Mouse (Mus musculus) limb, embryonic 15.5 days (tissue): Measurements from ENCODE around the gene Tent5b. TPM values are rescaled to one million over a fixed set of nuclear protein-coding genes. Genes with fewer than 3 reads are reported as not detected.

Experiments
- ATAC-seq: fragments of 200-750 bp; cut with Nextera tagmentation; 2 replicates; pipeline ENCODE4 v1.8.0; 2017; ENCODE audit warnings: low read depth, moderate TSS enrichment; ENCODE audit not compliant: insufficient number of reproducible peaks, low FRiP score, low TSS enrichment
- H3K27ac ChIP-seq: fragments of 300-500 bp; sonication (generic); 2 replicates; pipeline ENCODE4 v1.5.1; 2015; ENCODE audit warnings: moderate library complexity, mild to moderate bottlenecking, inconsistent platforms
- H3K27me3 ChIP-seq: fragments of 300-500 bp; sonication (generic); 2 replicates; pipeline ENCODE4 v1.6.1; 2015; ENCODE audit warnings: inconsistent platforms
- H3K36me3 ChIP-seq: fragments of 300-500 bp; sonication (generic); 2 replicates; pipeline ENCODE4 v1.6.1; 2015; ENCODE audit warnings: inconsistent platforms
- H3K4me1 ChIP-seq: fragments of 300-500 bp; sonication (generic); 2 replicates; pipeline ENCODE4 v1.6.1; 2015; ENCODE audit warnings: inconsistent platforms
- H3K4me2 ChIP-seq: fragments of 300-500 bp; sonication (generic); 2 replicates; pipeline ENCODE4 v1.6.1; 2015; ENCODE audit warnings: mild to moderate bottlenecking, inconsistent platforms
- H3K4me3 ChIP-seq: fragments of 300-500 bp; sonication (generic); 2 replicates; pipeline ENCODE4 v1.5.1; 2015; ENCODE audit warnings: mild to moderate bottlenecking, inconsistent platforms
- H3K9ac ChIP-seq: fragments of 300-500 bp; sonication (generic); 2 replicates; pipeline ENCODE4 v1.6.1; 2015; ENCODE audit warnings: inconsistent platforms
- H3K9me3 ChIP-seq: fragments of 300-500 bp; sonication (generic); 2 replicates; pipeline ENCODE4 v1.6.1; 2016; ENCODE audit warnings: inconsistent platforms
- WGBS: fragments of 180-500 bp; shearing (Covaris S2); methylation state at CpG from one replicate; pipeline ENCODE4 v1.1.7; 2015; 5-methylcytosine and 5-hydroxymethylcytosine counted together
- polyA plus RNA-seq: library from polyadenylated mRNA; unstranded; fragments of >200 nt; fragmentation: Nextera tagmentation; extraction: Ambion mirVana; gene quantifications from 2 replicates; pipeline ENCODE4 v1.2.1, GENCODE M21; 2015

Gene Tent5b
- polyA plus RNA-seq, 1 experiment from 2014 or later, result 11.8 TPM

GRCm38 (mm10) chr4:133493895-133494294 is 14.0 kb downstream of the Tent5b start:
- H3K27me3 ChIP-seq, result peaks cover 41% of the 10 kb centered on the region
- no peak for ATAC-seq
- no peak overlapping the region for H3K9ac ChIP-seq
- no peak overlapping the region for H3K27ac ChIP-seq
- peak overlapping the region; percentile 29 for H3K4me3 ChIP-seq
- no peaks in the 10 kb centered on the region for H3K36me3 ChIP-seq
- H3K4me2 ChIP-seq, result peak overlapping the region; percentile 55
- peaks cover 40% of the 10 kb centered on the region for H3K4me1 ChIP-seq
- WGBS, result 25% methylated on average over 9 of the region's 12 CpGs
- no peaks in the 10 kb centered on the region for H3K9me3 ChIP-seq

- no peak overlapping the region for H3K9ac ChIP-seq
- H3K27ac ChIP-seq, result no peak overlapping the region
- no peaks in the 10 kb centered on the region for H3K9me3 ChIP-seq
- H3K36me3 ChIP-seq, result no peaks in the 10 kb centered on the region
- peak overlapping the region; percentile 55 for H3K4me2 ChIP-seq
- 2% methylated on average over 12 of the region's 12 CpGs for WGBS
- H3K4me1 ChIP-seq, result peaks cover 39% of the 10 kb centered on the region
- peak overlapping the region; percentile 29 for H3K4me3 ChIP-seq
- H3K27me3 ChIP-seq, result peaks cover 47% of the 10 kb centered on the region
- no peak for ATAC-seq
Measured at GRCm38 (mm10) chr4:133494432-133494831, 14.5 kb downstream of the Tent5b start.

- 60% methylated on average over 4 of the region's 4 CpGs for WGBS
- no peaks in the 10 kb centered on the region for H3K9me3 ChIP-seq
- H3K9ac ChIP-seq, result no peak overlapping the region
- peaks cover 34% of the 10 kb centered on the region for H3K4me1 ChIP-seq
- H3K27me3 ChIP-seq, result peaks cover 51% of the 10 kb centered on the region
- H3K4me3 ChIP-seq, result no peak overlapping the region
- ATAC-seq, result no peak
- H3K36me3 ChIP-seq, result no peaks in the 10 kb centered on the region
- no peak overlapping the region for H3K27ac ChIP-seq
- no peak overlapping the region for H3K4me2 ChIP-seq
Measured at GRCm38 (mm10) chr4:133494867-133495266, 14.9 kb downstream of the Tent5b start.

- H3K4me3 ChIP-seq, result no peak overlapping the region
- no peaks in the 10 kb centered on the region for H3K9me3 ChIP-seq
- no peak overlapping the region for H3K9ac ChIP-seq
- no peak for ATAC-seq
- H3K27me3 ChIP-seq, result peaks cover 59% of the 10 kb centered on the region
- peaks cover 34% of the 10 kb centered on the region for H3K4me1 ChIP-seq
- H3K36me3 ChIP-seq, result no peaks in the 10 kb centered on the region
- WGBS, result 30% methylated on average over 7 of the region's 7 CpGs
- no peak overlapping the region for H3K4me2 ChIP-seq
- H3K27ac ChIP-seq, result no peak overlapping the region
Measured at GRCm38 (mm10) chr4:133495711-133496110, 15.8 kb downstream of the Tent5b start.

GRCm38 (mm10) chr4:133496738-133497445 is 17.0 kb downstream of the Tent5b start:
- H3K9ac ChIP-seq, result no peak overlapping the region
- H3K27me3 ChIP-seq, result peaks cover 67% of the 10 kb centered on the region
- WGBS, result 21% methylated on average over 6 of the region's 6 CpGs
- H3K36me3 ChIP-seq, result no peaks in the 10 kb centered on the region
- peak overlapping the region; percentile 65 for H3K4me3 ChIP-seq
- peaks cover 30% of the 10 kb centered on the region for H3K4me1 ChIP-seq
- no peaks in the 10 kb centered on the region for H3K9me3 ChIP-seq
- no peak for ATAC-seq
- H3K27ac ChIP-seq, result no peak overlapping the region
- peak overlapping the region; percentile 99; the same call in 1 of the 2 replicates for H3K4me2 ChIP-seq

GRCm38 (mm10) chr4:133497461-133498159 is 17.7 kb downstream of the Tent5b start:
- peaks cover 67% of the 10 kb centered on the region for H3K27me3 ChIP-seq
- H3K4me2 ChIP-seq, result peak overlapping the region; percentile 99
- no peak for ATAC-seq
- H3K27ac ChIP-seq, result no peak overlapping the region
- no peaks in the 10 kb centered on the region for H3K36me3 ChIP-seq
- WGBS, result under 1% methylated on average over 60 of the region's 70 CpGs
- H3K4me3 ChIP-seq, result peak overlapping the region; percentile 65
- H3K9me3 ChIP-seq, result no peaks in the 10 kb centered on the region
- H3K4me1 ChIP-seq, result peaks cover 30% of the 10 kb centered on the region
- H3K9ac ChIP-seq, result peak overlapping the region; percentile 56

- Histone ChIP-seq H3K9me3 (no peaks in the 10 kb centered on the region), H3K4me2 (peak within 1 kb of the TSS; percentile 99), H3K36me3 (no peaks in the 10 kb centered on the region), H3K27ac (no peak within 1 kb of the TSS), H3K9ac (peak within 1 kb of the TSS; percentile 56), H3K27me3 (peaks cover 70% of the 10 kb centered on the region), H3K4me3 (peak within 1 kb of the TSS; percentile 65), H3K4me1 (peaks cover 30% of the 10 kb centered on the region)
- under 1% methylated on average over 53 of the region's 53 CpGs for WGBS
- peak; percentile 87 for ATAC-seq
Measured at GRCm38 (mm10) chr4:133498160-133498724, 18.3 kb downstream of the Tent5b start, which contains the start of gene Trnp1. Trnp1 (minus strand) TSS chr4:133498550.

GRCm38 (mm10) chr4:133501514-133501913 is 21.6 kb downstream of the Tent5b start:
- H3K4me3 ChIP-seq, result no peak overlapping the region
- no peak overlapping the region for H3K27ac ChIP-seq
- no peaks in the 10 kb centered on the region for H3K36me3 ChIP-seq
- H3K9me3 ChIP-seq, result no peaks in the 10 kb centered on the region
- 59% methylated on average over 7 of the region's 7 CpGs for WGBS
- no peak for ATAC-seq
- no peak overlapping the region for H3K9ac ChIP-seq
- peaks cover 25% of the 10 kb centered on the region for H3K4me1 ChIP-seq
- H3K4me2 ChIP-seq, result no peak overlapping the region
- peaks cover 79% of the 10 kb centered on the region for H3K27me3 ChIP-seq

- Histone ChIP-seq H3K9ac (no peak overlapping the region), H3K27me3 (peaks cover 61% of the 10 kb centered on the region), H3K9me3 (no peaks in the 10 kb centered on the region), H3K4me2 (no peak overlapping the region), H3K27ac (no peak overlapping the region), H3K4me3 (no peak overlapping the region), H3K4me1 (0 out of 2 replicates have a peak, but pooled peaks cover 2% of the 10 kb centered on the region), H3K36me3 (no peaks in the 10 kb centered on the region)
- 49% methylated on average over 5 of the region's 5 CpGs for WGBS
- ATAC-seq, result no peak
Measured at GRCm38 (mm10) chr4:133504300-133504699, 24.4 kb downstream of the Tent5b start.

- WGBS, result 56% methylated on average over 9 of the region's 9 CpGs
- H3K27me3 ChIP-seq, result peaks cover 55% of the 10 kb centered on the region
- ATAC-seq, result no peak
- H3K4me2 ChIP-seq, result no peak overlapping the region
- 0 out of 2 replicates have a peak, but pooled peaks cover 2% of the 10 kb centered on the region for H3K4me1 ChIP-seq
- H3K27ac ChIP-seq, result no peak overlapping the region
- H3K4me3 ChIP-seq, result no peak overlapping the region
- H3K36me3 ChIP-seq, result no peaks in the 10 kb centered on the region
- H3K9me3 ChIP-seq, result no peaks in the 10 kb centered on the region
- H3K9ac ChIP-seq, result no peak overlapping the region
Measured at GRCm38 (mm10) chr4:133504755-133505485, 25.0 kb downstream of the Tent5b start.

- Histone ChIP-seq H3K9ac (no peak overlapping the region), H3K9me3 (no peaks in the 10 kb centered on the region), H3K4me3 (no peak overlapping the region), H3K27ac (no peak overlapping the region), H3K27me3 (peaks cover 42% of the 10 kb centered on the region), H3K36me3 (no peaks in the 10 kb centered on the region), H3K4me2 (no peak overlapping the region), H3K4me1 (0 out of 2 replicates have a peak, but pooled peaks cover 2% of the 10 kb centered on the region)
- WGBS, result 67% methylated on average over 5 of the region's 5 CpGs
- ATAC-seq, result no peak
Measured at GRCm38 (mm10) chr4:133506573-133506972, 26.6 kb downstream of the Tent5b start.
